Mouse (Mus musculus) embryonic facial prominence, embryonic 12.5 days (tissue): ENCODE results near the gene Abcc12. TPM values are rescaled to one million over a fixed set of nuclear protein-coding genes. Genes with fewer than 3 reads are reported as not detected.

ENCODE experiments used
- ATAC-seq: fragments of 200-750 bp; cut with Nextera tagmentation; 2 replicates; pipeline ENCODE4 v1.8.0; 2017; ENCODE audit not compliant: insufficient number of reproducible peaks, insufficient read depth, low FRiP score, low TSS enrichment
- H3K27ac ChIP-seq: fragments of 300-500 bp; sonication (generic); 2 replicates; pipeline ENCODE4 v1.5.1; 2016; ENCODE audit warnings: mild to moderate bottlenecking
- H3K27me3 ChIP-seq: fragments of 300-500 bp; sonication (generic); 2 replicates; pipeline ENCODE4 v1.6.1; 2016; ENCODE audit warnings: mild to moderate bottlenecking, moderate library complexity
- H3K36me3 ChIP-seq: fragments of 300-500 bp; sonication (generic); 2 replicates; pipeline ENCODE4 v1.6.1; 2016; ENCODE audit warnings: mild to moderate bottlenecking
- H3K4me1 ChIP-seq: fragments of 300-500 bp; sonication (generic); 2 replicates; pipeline ENCODE4 v1.6.1; 2016
- H3K4me2 ChIP-seq: fragments of 300-500 bp; sonication (generic); replicated peaks from 2 replicates; pipeline ENCODE4 v1.6.1; 2016; ENCODE audit warnings: mild to moderate bottlenecking, moderate library complexity
- H3K4me3 ChIP-seq: fragments of 300-500 bp; sonication (generic); 2 replicates; pipeline ENCODE4 v1.5.1; 2016; ENCODE audit warnings: mild to moderate bottlenecking
- H3K9ac ChIP-seq: fragments of 300-500 bp; sonication (generic); 2 replicates; pipeline ENCODE4 v1.6.1; 2016; ENCODE audit warnings: mild to moderate bottlenecking, moderate library complexity
- H3K9me3 ChIP-seq: fragments of 300-500 bp; sonication (generic); 2 replicates; pipeline ENCODE4 v1.6.1; 2016; ENCODE audit warnings: mild to moderate bottlenecking, moderate library complexity
- whole genome bisulfite sequencing: fragments of 180-500 bp; shearing (Covaris S2); methylation state at CpG from one replicate; pipeline ENCODE4 v1.1.7; 2016; 5-methylcytosine and 5-hydroxymethylcytosine counted together
- polyA plus RNA-seq: library from polyadenylated mRNA; unstranded; fragments of >200 nt; fragmentation: Nextera tagmentation; extraction: Ambion mirVana; gene quantifications from 2 replicates; pipeline ENCODE4 v1.2.1, GENCODE M21; 2016

Gene Abcc12
- polyA plus RNA-seq, 1 experiment from 2014 or later, result 0.04 TPM

- peaks cover 4% of the 10 kb centered on the region; the same call in 1 of the 2 replicates for H3K4me1 ChIP-seq
- H3K27me3 ChIP-seq, result no peaks in the 10 kb centered on the region
- H3K9ac ChIP-seq, result no peak overlapping the region
- no peak overlapping the region for H3K27ac ChIP-seq
- no peak overlapping the region for H3K4me2 ChIP-seq
- no peak overlapping the region for H3K4me3 ChIP-seq
- no peaks in the 10 kb centered on the region for H3K9me3 ChIP-seq
- 80% methylated on average over 8 of the region's 8 CpGs for WGBS
- ATAC-seq, result no peak
- H3K36me3 ChIP-seq, result no peaks in the 10 kb centered on the region
Measured at GRCm38 (mm10) chr8:86577547-86577946, 2.9 kb downstream of the Abcc12 start.

DNA sequence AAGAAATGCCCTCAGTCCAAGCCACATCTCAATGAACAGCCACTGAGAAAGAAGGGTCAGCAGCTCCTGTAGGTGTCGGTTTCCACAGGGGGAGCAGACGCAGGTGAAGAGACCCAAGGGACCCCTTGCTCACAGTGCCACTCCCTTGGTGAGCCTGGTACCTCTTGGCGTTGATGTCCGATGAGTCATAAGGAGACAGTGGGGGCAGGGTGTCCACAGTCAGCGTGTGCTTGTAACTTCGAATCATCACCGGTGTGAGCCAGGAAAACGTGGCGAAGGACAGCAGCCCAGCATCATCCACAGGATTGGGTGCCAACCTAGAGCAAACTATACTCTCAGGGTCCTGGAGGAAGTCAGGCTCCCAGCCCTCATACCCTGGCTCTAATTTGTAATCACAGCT is 16.8 kb downstream of the Abcc12 start:
- Histone ChIP-seq H3K4me3 (no peak overlapping the region), H3K4me2 (no peak overlapping the region), H3K27ac (no peak overlapping the region), H3K4me1 (no peaks in the 10 kb centered on the region), H3K9ac (no peak overlapping the region), H3K9me3 (no peaks in the 10 kb centered on the region), H3K36me3 (no peaks in the 10 kb centered on the region), H3K27me3 (no peaks in the 10 kb centered on the region)
- no peak for ATAC-seq
- 82% methylated on average over 9 of the region's 9 CpGs for WGBS

- no peak overlapping the region for H3K4me3 ChIP-seq
- no peaks in the 10 kb centered on the region for H3K27me3 ChIP-seq
- no peaks in the 10 kb centered on the region for H3K36me3 ChIP-seq
- ATAC-seq, result no peak
- no peak overlapping the region for H3K27ac ChIP-seq
- H3K4me1 ChIP-seq, result no peaks in the 10 kb centered on the region
- 29% methylated on average over 1 of the region's 1 CpGs for WGBS
- no peak overlapping the region for H3K4me2 ChIP-seq
- no peak overlapping the region for H3K9ac ChIP-seq
- H3K9me3 ChIP-seq, result no peaks in the 10 kb centered on the region
Measured at GRCm38 (mm10) chr8:86561737-86562136, 18.7 kb downstream of the Abcc12 start.

- Histone ChIP-seq H3K4me3 (no peak overlapping the region), H3K4me1 (no peaks in the 10 kb centered on the region), H3K27me3 (no peaks in the 10 kb centered on the region), H3K9ac (no peak overlapping the region), H3K9me3 (no peaks in the 10 kb centered on the region), H3K36me3 (no peaks in the 10 kb centered on the region), H3K4me2 (no peak overlapping the region), H3K27ac (no peak overlapping the region)
- no peak for ATAC-seq
- 90% methylated on average over 10 of the region's 10 CpGs for WGBS
Measured at GRCm38 (mm10) chr8:86560688-86561065, 19.8 kb downstream of the Abcc12 start.

DNA sequence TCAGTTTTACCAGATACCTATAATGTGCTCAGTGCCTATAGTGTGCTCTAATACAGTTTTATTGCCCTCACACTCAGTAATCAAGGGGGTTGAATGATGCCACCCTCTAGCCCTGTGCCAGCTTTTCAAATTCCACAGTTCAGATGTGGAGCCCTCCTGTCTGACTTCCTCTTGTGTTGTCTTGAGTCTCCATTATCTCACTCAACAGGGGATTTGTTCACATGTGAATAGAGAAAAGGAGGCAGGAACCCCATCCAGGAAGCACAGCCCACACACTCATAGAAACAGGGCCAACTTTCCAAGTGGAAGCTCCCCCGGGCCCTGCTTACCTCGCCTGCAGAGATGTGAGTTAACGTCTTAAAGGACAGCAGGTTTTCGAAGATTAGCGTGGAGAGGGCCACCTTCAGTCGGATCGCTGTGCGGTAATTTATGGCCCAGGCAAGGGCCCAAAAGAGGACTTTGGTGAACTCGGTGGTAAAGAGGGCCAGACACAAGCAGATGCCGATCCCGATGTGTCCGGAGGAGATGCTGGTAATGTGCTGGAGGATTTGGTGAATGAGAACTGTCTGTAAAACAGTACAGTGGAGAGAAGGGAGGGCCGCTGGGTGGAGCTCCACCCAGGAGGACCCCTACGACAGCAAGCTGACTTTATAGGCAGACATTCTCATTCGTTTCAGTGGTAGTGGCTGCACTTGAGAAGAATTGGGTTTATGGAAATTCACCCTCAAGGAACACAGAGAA is 20.4 kb downstream of the Abcc12 start:
- Histone ChIP-seq H3K4me1 (no peaks in the 10 kb centered on the region), H3K9me3 (no peaks in the 10 kb centered on the region), H3K27ac (no peak overlapping the region), H3K27me3 (no peaks in the 10 kb centered on the region), H3K36me3 (no peaks in the 10 kb centered on the region), H3K4me2 (no peak overlapping the region), H3K4me3 (no peak overlapping the region), H3K9ac (no peak overlapping the region)
- WGBS, result 89% methylated on average over 15 of the region's 15 CpGs
- no peak for ATAC-seq

DNA sequence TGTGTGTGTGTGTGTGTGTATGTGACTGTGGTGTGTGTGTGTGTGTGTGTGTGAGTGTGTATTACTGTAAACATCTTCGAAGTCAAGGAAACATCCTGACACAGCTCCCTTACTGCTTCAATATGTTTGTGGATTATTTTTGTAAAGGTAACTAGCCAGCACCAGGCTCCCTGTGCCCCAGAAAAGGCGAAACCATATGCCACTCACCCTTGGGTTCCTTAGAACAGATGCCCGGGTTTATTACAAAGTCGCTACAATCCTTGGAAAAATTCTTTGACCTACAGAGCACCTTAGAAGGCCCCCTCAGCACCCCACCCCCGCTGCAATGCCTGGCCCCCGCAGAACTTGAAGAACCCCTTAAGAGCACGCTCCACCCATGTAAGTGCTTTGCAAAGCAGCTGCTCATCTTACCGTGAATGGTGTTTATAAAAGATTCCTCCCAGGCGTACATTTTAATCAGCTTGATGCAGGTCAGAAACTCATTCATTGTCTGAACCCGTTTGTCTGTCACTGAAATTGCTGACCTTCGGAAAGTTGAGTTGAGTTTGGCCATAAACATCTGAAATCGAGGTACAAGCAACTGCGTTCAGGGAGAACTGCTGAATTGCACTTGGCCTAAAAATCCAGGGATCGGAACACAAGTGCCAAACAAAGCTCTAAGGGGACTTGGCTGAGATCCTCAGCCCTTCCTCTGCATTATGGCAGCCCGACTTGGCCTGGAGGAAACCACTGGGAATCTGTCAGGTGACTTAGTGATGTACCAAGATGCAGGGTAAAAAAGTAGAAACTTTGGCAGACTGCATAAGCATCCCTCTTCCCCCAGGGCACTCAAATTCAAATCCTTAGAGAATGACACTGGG is 23.1 kb downstream of the Abcc12 start:
- Histone ChIP-seq H3K4me3 (no peak overlapping the region), H3K27ac (no peak overlapping the region), H3K27me3 (no peaks in the 10 kb centered on the region), H3K9me3 (no peaks in the 10 kb centered on the region), H3K36me3 (no peaks in the 10 kb centered on the region), H3K4me2 (no peak overlapping the region), H3K4me1 (no peaks in the 10 kb centered on the region), H3K9ac (no peak overlapping the region)
- ATAC-seq, result no peak
- WGBS, result 75% methylated on average over 15 of the region's 15 CpGs

DNA sequence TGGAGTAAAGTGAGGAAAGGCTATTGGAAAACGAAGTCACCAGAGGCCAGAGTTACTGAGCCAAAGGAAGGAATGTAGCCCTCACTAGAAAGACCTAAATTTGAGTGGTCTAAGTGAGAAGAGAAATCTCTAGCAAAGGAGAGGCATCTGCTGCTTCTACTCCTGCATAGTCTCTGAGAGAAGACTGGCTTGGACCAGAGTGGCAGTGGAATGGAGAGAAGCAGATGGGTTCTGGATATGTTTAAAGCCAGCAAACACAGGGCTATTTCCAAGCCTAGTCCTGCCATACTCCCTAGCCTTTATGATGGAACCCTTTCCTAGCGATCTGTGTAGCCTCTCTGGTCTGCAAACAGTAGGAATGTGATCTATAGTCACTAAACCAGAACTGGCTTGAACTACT is 24.9 kb downstream of the Abcc12 start:
- H3K4me3 ChIP-seq, result no peak overlapping the region
- WGBS, result 89% methylated on average over 2 of the region's 2 CpGs
- no peak overlapping the region for H3K27ac ChIP-seq
- no peak overlapping the region for H3K9ac ChIP-seq
- no peaks in the 10 kb centered on the region for H3K27me3 ChIP-seq
- no peak for ATAC-seq
- H3K4me2 ChIP-seq, result no peak overlapping the region
- no peaks in the 10 kb centered on the region for H3K36me3 ChIP-seq
- H3K4me1 ChIP-seq, result peaks cover 3% of the 10 kb centered on the region; the same call in 1 of the 2 replicates
- no peaks in the 10 kb centered on the region for H3K9me3 ChIP-seq

DNA sequence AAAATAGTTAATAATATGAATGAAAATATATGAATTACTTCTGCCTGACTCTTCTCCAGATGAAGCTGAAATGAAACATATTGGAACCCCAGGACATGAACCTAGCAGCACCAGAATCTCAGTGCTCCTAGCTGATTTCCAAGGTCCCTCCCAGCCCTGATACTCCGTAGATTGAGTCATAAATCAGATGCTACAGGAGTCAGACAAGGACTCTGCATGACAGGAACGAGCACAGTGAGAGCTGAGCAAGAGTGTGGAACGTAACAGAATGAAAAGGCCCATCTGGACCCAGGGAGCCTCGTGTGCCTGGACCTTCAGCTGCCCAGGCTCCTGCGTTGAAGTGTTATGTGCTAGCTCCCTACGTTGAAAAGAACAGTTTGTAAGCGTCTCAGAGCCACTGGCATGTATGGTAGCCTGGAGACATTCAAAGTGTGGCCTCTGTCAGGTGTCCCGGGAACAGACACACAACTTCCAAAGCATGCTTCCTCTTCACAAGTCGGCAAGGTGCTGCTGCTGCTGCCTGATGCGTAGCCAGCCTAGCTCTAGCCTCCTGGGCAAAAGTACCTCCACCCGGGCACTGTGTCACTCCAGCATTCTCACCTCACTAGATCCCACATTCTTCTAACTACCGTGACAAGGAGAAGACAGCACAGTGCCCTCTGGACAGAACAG is 26.1 kb downstream of the Abcc12 start:
- WGBS, result 85% methylated on average over 12 of the region's 12 CpGs
- Histone ChIP-seq H3K27me3 (no peaks in the 10 kb centered on the region), H3K9me3 (no peaks in the 10 kb centered on the region), H3K27ac (no peak overlapping the region), H3K4me3 (no peak overlapping the region), H3K36me3 (no peaks in the 10 kb centered on the region), H3K9ac (no peak overlapping the region), H3K4me1 (peaks cover 3% of the 10 kb centered on the region; the same call in 1 of the 2 replicates), H3K4me2 (no peak overlapping the region)
- ATAC-seq, result no peak

GRCm38 (mm10) chr8:86550516-86550915 is 30.0 kb downstream of the Abcc12 start:
- H3K9me3 ChIP-seq, result no peaks in the 10 kb centered on the region
- WGBS, result 87% methylated on average over 10 of the region's 10 CpGs
- H3K4me3 ChIP-seq, result no peak overlapping the region
- no peaks in the 10 kb centered on the region for H3K27me3 ChIP-seq
- no peaks in the 10 kb centered on the region for H3K36me3 ChIP-seq
- H3K9ac ChIP-seq, result no peak overlapping the region
- no peak for ATAC-seq
- H3K27ac ChIP-seq, result no peak overlapping the region
- H3K4me2 ChIP-seq, result no peak overlapping the region
- peaks cover 3% of the 10 kb centered on the region; the same call in 1 of the 2 replicates for H3K4me1 ChIP-seq

DNA sequence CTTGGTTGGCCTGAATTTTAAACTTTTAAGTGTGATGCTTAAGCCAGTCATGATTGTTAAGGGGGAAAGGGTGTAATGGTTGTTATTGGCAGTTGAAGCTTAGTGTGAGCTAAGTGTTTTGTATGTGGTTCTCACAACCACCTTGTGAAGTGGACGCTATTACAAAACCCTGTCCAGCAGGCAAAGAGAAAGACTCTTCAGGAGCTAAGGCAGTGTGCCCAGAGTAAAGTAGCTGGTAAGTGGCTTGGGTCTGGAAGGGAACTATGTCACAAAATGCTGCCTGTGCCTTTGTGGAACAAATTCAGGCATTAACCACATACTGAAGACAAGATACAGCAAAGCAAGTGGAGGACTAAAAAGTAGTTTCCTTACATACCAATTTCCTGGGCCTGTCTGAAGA is 34.5 kb downstream of the Abcc12 start:
- 98% methylated on average over 1 of the region's 1 CpGs for WGBS
- no peaks in the 10 kb centered on the region for H3K9me3 ChIP-seq
- H3K4me2 ChIP-seq, result no peak overlapping the region
- H3K9ac ChIP-seq, result no peak overlapping the region
- no peak overlapping the region for H3K4me3 ChIP-seq
- no peaks in the 10 kb centered on the region for H3K27me3 ChIP-seq
- no peak for ATAC-seq
- H3K27ac ChIP-seq, result no peak overlapping the region
- H3K36me3 ChIP-seq, result no peaks in the 10 kb centered on the region
- peaks cover 2% of the 10 kb centered on the region; the same call in 1 of the 2 replicates for H3K4me1 ChIP-seq

DNA sequence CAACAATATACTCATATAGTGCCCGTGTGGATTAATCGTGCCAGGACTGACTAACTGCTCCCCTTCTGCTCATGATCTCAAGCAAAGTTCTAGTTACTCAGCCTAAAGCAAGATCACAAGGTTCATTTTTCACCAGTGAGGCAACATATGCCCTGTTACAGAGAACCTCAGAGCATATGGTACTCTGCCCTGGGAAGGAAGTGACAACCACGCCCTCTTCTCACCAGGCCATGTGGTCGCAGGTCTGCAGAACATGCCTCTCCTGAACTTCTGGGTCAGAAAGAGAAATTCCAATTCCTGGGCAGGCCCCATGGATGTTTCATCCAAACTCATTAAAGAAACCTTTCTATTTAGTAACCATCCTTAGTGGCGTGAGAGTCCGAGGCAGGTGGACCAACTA is 39.6 kb downstream of the Abcc12 start:
- no peak for ATAC-seq
- H3K27me3 ChIP-seq, result no peaks in the 10 kb centered on the region
- no peaks in the 10 kb centered on the region for H3K4me1 ChIP-seq
- H3K4me2 ChIP-seq, result no peak overlapping the region
- H3K4me3 ChIP-seq, result no peak overlapping the region
- no peaks in the 10 kb centered on the region for H3K36me3 ChIP-seq
- H3K9me3 ChIP-seq, result no peaks in the 10 kb centered on the region
- no peak overlapping the region for H3K9ac ChIP-seq
- 90% methylated on average over 6 of the region's 6 CpGs for WGBS
- no peak overlapping the region for H3K27ac ChIP-seq
